Mouse (Mus musculus): ENCODE results near the gene Pitpnm3. TPM values are rescaled to one million over a fixed set of nuclear protein-coding genes. Genes with fewer than 3 reads are reported as not detected.

Gene Pitpnm3
- polyA plus RNA-seq, 1 experiment from 2014 or later: 1.8 TPM

DNA sequence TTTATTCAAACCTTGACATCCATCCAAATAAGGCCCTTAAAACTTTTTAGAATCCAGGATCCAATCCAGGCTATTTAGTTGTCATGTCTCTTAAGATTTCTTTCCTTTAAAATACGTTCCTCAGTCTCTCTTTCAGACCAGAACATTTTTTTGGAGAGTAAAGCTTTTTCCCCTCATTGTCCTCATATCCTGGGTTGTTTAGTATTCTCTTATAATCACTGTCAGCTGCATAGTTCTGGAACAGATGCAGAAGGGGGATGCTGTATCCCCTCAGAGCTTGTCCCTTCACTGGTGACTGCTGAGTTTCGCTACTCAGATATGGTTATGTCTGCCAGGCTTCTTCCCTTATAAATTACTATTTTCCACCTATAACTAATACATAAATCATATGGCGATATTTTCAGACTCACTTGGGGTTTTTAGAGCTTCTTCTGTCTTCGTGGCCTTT lies 20.4 kb upstream of the Pitpnm3 start:
- Histone ChIP-seq H3K36me3 (peaks cover 66% of the 10 kb centered on the region), H3K4me3 (replicated peaks) (no peak overlapping the region), H3K27ac (no peak overlapping the region; the same call in 1 of the 2 replicates), H3K9ac (replicated peaks) (no peak overlapping the region), H3K9me3 (no peaks in the 10 kb centered on the region), H3K4me1 (replicated peaks) (peaks cover 13% of the 10 kb centered on the region), H3K27me3 (no peaks in the 10 kb centered on the region), H3K4me2 (replicated peaks) (no peak overlapping the region)
- 82% methylated on average over 4 of the region's 4 CpGs for WGBS
- no peak for ATAC-seq

DNA sequence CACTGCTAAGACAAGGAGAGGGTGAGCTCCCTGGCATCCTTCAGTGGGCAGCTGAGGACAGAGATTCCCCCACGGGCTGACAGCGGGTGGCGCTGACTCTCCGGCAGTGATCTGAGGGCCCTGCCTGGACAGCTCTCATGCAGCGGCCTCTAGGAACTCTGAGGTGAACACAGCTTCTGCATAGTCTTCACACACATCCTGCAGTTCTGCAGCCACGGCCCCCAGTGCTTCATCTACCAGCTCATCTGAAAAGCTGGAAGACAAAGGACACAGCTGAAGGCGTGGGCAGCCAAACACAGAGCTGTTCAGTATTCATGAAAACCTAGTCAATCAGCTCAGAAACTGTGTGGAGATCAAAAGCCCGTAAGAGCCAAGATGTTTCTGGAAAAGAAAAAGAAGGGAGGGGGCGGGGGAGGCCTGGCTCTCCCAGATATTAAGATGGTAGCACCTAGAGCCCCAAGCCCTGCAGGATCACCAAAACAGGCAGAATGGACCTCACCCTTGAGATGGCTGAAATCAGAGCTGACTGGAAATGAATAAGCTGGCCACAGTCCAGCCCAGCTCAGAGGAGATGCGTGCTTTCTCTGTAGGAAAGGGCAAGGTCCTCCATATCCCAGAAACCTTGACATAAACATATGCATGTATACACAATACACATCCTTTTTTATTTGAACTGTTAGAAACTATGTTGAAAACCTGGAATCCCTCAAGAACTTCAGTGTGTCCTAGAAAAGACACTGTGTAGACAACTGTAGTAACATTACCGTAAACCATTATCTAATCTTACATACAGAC lies 19.8 kb upstream of the Pitpnm3 start:
- no peak overlapping the region for H3K4me3 ChIP-seq (replicated peaks)
- WGBS: 62% methylated on average over 11 of the region's 11 CpGs
- peak; percentile 70; the same call in 1 of the 2 replicates for ATAC-seq
- no peaks in the 10 kb centered on the region for H3K27me3 ChIP-seq
- H3K9me3 ChIP-seq: no peaks in the 10 kb centered on the region
- H3K4me1 ChIP-seq (replicated peaks): peaks cover 13% of the 10 kb centered on the region
- H3K36me3 ChIP-seq: peaks cover 66% of the 10 kb centered on the region
- peak overlapping the region; percentile 69 for H3K27ac ChIP-seq
- no peak overlapping the region for H3K4me2 ChIP-seq (replicated peaks)
- no peak overlapping the region for H3K9ac ChIP-seq (replicated peaks)

- Histone ChIP-seq H3K4me3 (replicated peaks) (no peak overlapping the region), H3K27me3 (no peaks in the 10 kb centered on the region), H3K27ac (no peak overlapping the region), H3K4me2 (replicated peaks) (no peak overlapping the region), H3K9me3 (no peaks in the 10 kb centered on the region), H3K4me1 (replicated peaks) (peaks cover 18% of the 10 kb centered on the region), H3K36me3 (peaks cover 45% of the 10 kb centered on the region), H3K9ac (replicated peaks) (no peak overlapping the region)
- WGBS: 82% methylated on average over 12 of the region's 12 CpGs
- 0 out of 2 replicates have a peak, but pooled peaks have one; percentile 53 for ATAC-seq
Measured at GRCm38 (mm10) chr11:72153122-72153862, 17.7 kb upstream of the Pitpnm3 start.

DNA sequence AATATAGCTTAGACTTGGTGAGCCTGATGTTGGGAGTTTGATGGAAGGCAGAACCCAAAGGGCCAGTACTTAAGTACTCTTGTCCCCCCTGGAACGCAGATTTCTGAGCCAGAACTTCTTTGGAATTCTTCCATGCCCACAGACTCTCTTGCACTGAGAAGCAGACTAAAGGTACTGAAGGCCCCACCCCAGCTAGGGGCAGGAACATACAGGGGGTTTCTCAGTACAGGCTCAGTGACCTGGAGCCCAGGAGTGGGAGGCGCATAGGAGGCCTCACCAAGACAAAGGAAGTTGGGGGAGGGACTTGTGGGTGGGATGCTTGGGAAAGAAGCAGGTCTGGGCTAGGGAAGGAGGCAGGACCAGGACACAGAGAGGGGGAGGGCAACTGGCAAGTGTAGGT lies 15.5 kb upstream of the Pitpnm3 start:
- H3K27me3 ChIP-seq: no peaks in the 10 kb centered on the region
- H3K9ac ChIP-seq (replicated peaks): no peak overlapping the region
- H3K27ac ChIP-seq: no peak overlapping the region
- no peak for ATAC-seq
- H3K4me2 ChIP-seq (replicated peaks): no peak overlapping the region
- H3K36me3 ChIP-seq: peaks cover 27% of the 10 kb centered on the region
- no peaks in the 10 kb centered on the region for H3K9me3 ChIP-seq
- no peak overlapping the region for H3K4me3 ChIP-seq (replicated peaks)
- peaks cover 29% of the 10 kb centered on the region for H3K4me1 ChIP-seq (replicated peaks)
- WGBS: 46% methylated on average over 2 of the region's 2 CpGs

GRCm38 (mm10) chr11:72147910-72148309 lies 12.3 kb upstream of the Pitpnm3 start:
- WGBS: 6% methylated on average over 3 of the region's 3 CpGs
- H3K36me3 ChIP-seq: peaks cover 5% of the 10 kb centered on the region; the same call in 1 of the 2 replicates
- no peaks in the 10 kb centered on the region for H3K9me3 ChIP-seq
- no peak overlapping the region for H3K9ac ChIP-seq (replicated peaks)
- peak overlapping the region; percentile 41; the same call in 1 of the 2 replicates for H3K27ac ChIP-seq
- H3K4me1 ChIP-seq (replicated peaks): peaks cover 24% of the 10 kb centered on the region
- no peaks in the 10 kb centered on the region for H3K27me3 ChIP-seq
- no peak overlapping the region for H3K4me2 ChIP-seq (replicated peaks)
- ATAC-seq: peak; percentile 64
- no peak overlapping the region for H3K4me3 ChIP-seq (replicated peaks)

- Histone ChIP-seq H3K4me3 (replicated peaks) (no peak overlapping the region), H3K27ac (no peak overlapping the region), H3K4me1 (replicated peaks) (peaks cover 30% of the 10 kb centered on the region), H3K9ac (replicated peaks) (no peak overlapping the region), H3K9me3 (no peaks in the 10 kb centered on the region), H3K4me2 (replicated peaks) (no peak overlapping the region), H3K36me3 (no peaks in the 10 kb centered on the region), H3K27me3 (no peaks in the 10 kb centered on the region)
- 93% methylated on average over 1 of the region's 1 CpGs for WGBS
- no peak for ATAC-seq
Measured at GRCm38 (mm10) chr11:72145877-72146248, 10.3 kb upstream of the Pitpnm3 start.

- Histone ChIP-seq H3K4me1 (replicated peaks) (peaks cover 31% of the 10 kb centered on the region), H3K27me3 (no peaks in the 10 kb centered on the region), H3K9ac (replicated peaks) (no peak overlapping the region), H3K4me3 (replicated peaks) (no peak overlapping the region), H3K36me3 (no peaks in the 10 kb centered on the region), H3K9me3 (no peaks in the 10 kb centered on the region), H3K27ac (no peak overlapping the region), H3K4me2 (replicated peaks) (no peak overlapping the region)
- no peak for ATAC-seq
- WGBS: 19% methylated on average over 2 of the region's 2 CpGs
Measured at GRCm38 (mm10) chr11:72145182-72145876, 9.8 kb upstream of the Pitpnm3 start.

- H3K36me3 ChIP-seq: no peaks in the 10 kb centered on the region
- H3K9ac ChIP-seq (replicated peaks): no peak overlapping the region; the same call in 1 of the 2 replicates
- WGBS: 46% methylated on average over 10 of the region's 10 CpGs
- ATAC-seq: peak; percentile 53
- peak overlapping the region; percentile 30 for H3K27ac ChIP-seq
- peaks cover 11% of the 10 kb centered on the region for H3K27me3 ChIP-seq
- H3K4me2 ChIP-seq (replicated peaks): no peak overlapping the region
- H3K4me1 ChIP-seq (replicated peaks): peaks cover 22% of the 10 kb centered on the region
- no peak overlapping the region for H3K4me3 ChIP-seq (replicated peaks)
- no peaks in the 10 kb centered on the region for H3K9me3 ChIP-seq
Measured at GRCm38 (mm10) chr11:72142889-72143288, 7.3 kb upstream of the Pitpnm3 start.

GRCm38 (mm10) chr11:72140198-72140597 lies 4.6 kb upstream of the Pitpnm3 start:
- no peaks in the 10 kb centered on the region for H3K9me3 ChIP-seq
- no peak overlapping the region for H3K4me3 ChIP-seq (replicated peaks)
- H3K27ac ChIP-seq: no peak overlapping the region
- no peaks in the 10 kb centered on the region for H3K36me3 ChIP-seq
- WGBS: 77% methylated on average over 6 of the region's 6 CpGs
- H3K4me1 ChIP-seq (replicated peaks): peaks cover 23% of the 10 kb centered on the region
- no peak for ATAC-seq
- no peak overlapping the region for H3K4me2 ChIP-seq (replicated peaks)
- no peak overlapping the region for H3K9ac ChIP-seq (replicated peaks)
- H3K27me3 ChIP-seq: peaks cover 33% of the 10 kb centered on the region

DNA sequence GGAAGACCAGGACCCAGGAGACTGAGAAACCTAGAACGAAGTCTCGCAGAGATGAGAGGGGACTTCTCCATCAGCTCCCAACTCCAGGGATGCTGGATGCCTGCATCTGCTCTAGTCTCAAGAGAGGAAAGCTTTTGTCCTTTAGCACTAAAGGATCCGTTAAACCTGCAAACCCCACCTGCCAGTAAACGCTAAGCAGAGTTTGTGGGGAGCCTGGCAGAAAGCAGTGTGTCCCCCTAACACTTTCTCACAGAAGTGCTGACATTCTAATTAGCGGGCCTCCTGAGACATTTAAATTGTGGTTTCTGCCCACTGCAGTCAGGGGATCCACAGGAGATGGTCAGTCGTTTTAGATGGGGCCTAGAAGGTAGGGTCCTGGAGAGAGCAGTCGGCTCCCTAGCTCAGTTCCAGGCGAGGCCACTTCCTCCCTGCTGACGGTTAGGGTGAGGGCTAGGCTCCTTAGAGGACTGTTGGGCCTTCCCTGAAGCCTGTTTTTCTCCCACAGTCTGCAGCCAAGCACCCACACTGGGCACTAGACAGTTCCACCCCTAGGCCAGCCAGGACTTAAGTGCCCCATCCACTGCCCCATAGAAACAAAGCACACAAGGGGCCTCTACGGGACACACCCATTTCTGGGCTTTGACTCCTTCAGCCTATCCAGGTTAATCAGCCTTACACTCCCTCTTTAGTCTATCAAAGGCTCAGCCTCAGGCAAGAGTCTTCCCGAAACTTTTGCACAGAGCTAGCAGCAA lies 829 bp upstream of the Pitpnm3 start:
- Histone ChIP-seq H3K4me1 (replicated peaks) (peaks cover 21% of the 10 kb centered on the region), H3K27me3 (peaks cover 68% of the 10 kb centered on the region), H3K4me3 (replicated peaks) (peak overlapping the region; percentile 68), H3K9me3 (no peaks in the 10 kb centered on the region), H3K27ac (peak overlapping the region; percentile 39; the same call in 1 of the 2 replicates), H3K9ac (replicated peaks) (peak overlapping the region; percentile 80), H3K36me3 (no peaks in the 10 kb centered on the region), H3K4me2 (replicated peaks) (peak overlapping the region; percentile 98)
- no peak for ATAC-seq
- WGBS: 23% methylated on average over 11 of the region's 11 CpGs

Data from midbrain, embryonic 13.5 days (tissue).